Mouse (Mus musculus) CH12.LX (cell line): ENCODE results near the gene Hvcn1. TPM values are rescaled to one million over a fixed set of nuclear protein-coding genes. Genes with fewer than 3 reads are reported as not detected.

Experiments used
- DNase-seq: peaks from one replicate; pipeline ENCODE4 v3.0.0-alpha.2; 2013; ENCODE audit errors: extremely low read depth
- H3K27ac ChIP-seq: 2 replicates; pipeline ENCODE4 v1.5.1; 2012; ENCODE audit warnings: low read depth, mild to moderate bottlenecking, control low read depth, moderate library complexity; ENCODE audit not compliant: insufficient read depth
- H3K27me3 ChIP-seq: replicated peaks from 2 replicates; pipeline ENCODE3; 2012; ENCODE audit warnings: inconsistent platforms
- H3K36me3 ChIP-seq, 2 experiments: replicated peaks in 1 of 2; 2 replicates each; pipeline versions ENCODE3 to v1.6.1; 2012; ENCODE audit warnings: inconsistent platforms in 1 of 2, low read length in 1 of 2, mild to moderate bottlenecking in 1 of 2, mixed read lengths in 1 of 2, moderate library complexity in 1 of 2; ENCODE audit not compliant: control insufficient read depth in 1 of 2, insufficient read depth in 1 of 2
- H3K4me1 ChIP-seq, 2 experiments: 2 replicates each; pipeline ENCODE4 v1.6.1; 2012; ENCODE audit warnings: inconsistent platforms in 1 of 2, moderate library complexity in 1 of 2; ENCODE audit not compliant: insufficient read depth in 2 of 2, control insufficient read depth in 1 of 2
- H3K4me2 ChIP-seq: 2 replicates; pipeline ENCODE4 v1.6.1; 2012; ENCODE audit warnings: low read depth, mild to moderate bottlenecking, control low read depth; ENCODE audit not compliant: poor library complexity, insufficient read depth, severe bottlenecking
- H3K4me3 ChIP-seq, 3 experiments: fragments of 150-350 bp in 1 of 3; sonication (generic) in 1 of 3; replicated peaks in 1 of 3; 2 replicates each; pipeline versions ENCODE3 to v1.5.1; 2011 to 2012; ENCODE audit warnings: low read depth in 2 of 3, low read length in 2 of 3, mild to moderate bottlenecking in 2 of 3, moderate library complexity in 2 of 3, control low read depth in 1 of 3, improper control_type of control experiment in 1 of 3, inconsistent platforms in 1 of 3, mixed read lengths in 1 of 3; ENCODE audit not compliant: poor library complexity in 1 of 3
- H3K79me2 ChIP-seq: replicated peaks from 2 replicates; pipeline ENCODE4 v1.6.1; 2012; ENCODE audit warnings: mild to moderate bottlenecking, moderate library complexity; ENCODE audit not compliant: control insufficient read depth, poor library complexity, insufficient read depth, severe bottlenecking; ENCODE audit errors: extremely low read depth
- H3K9ac ChIP-seq: 2 replicates; pipeline ENCODE4 v1.6.1; 2012; ENCODE audit warnings: low read depth, mild to moderate bottlenecking, control low read depth, moderate library complexity; ENCODE audit not compliant: insufficient read depth
- H3K9me3 ChIP-seq: replicated peaks from 2 replicates; pipeline ENCODE3; 2012; ENCODE audit warnings: low read length, inconsistent platforms, mixed read lengths
- BHLHE40 ChIP-seq: IDR thresholded peaks from 2 replicates; pipeline ENCODE4 v1.6.1; 2011; ENCODE audit warnings: mild to moderate bottlenecking, low read depth, low read length, improper control_type of control experiment
- CHD1 ChIP-seq: IDR thresholded peaks from 2 replicates; pipeline ENCODE4 v1.6.1; 2012; ENCODE audit warnings: low read depth, low read length, improper control_type of control experiment, inconsistent platforms
- CHD2 ChIP-seq: IDR thresholded peaks from 2 replicates; pipeline ENCODE4 v1.6.1; 2011; ENCODE audit warnings: low read length, improper control_type of control experiment
- E2F4 ChIP-seq: IDR thresholded peaks from 2 replicates; pipeline ENCODE4 v1.6.1; 2011; ENCODE audit warnings: low read depth, low read length, improper control_type of control experiment; ENCODE audit not compliant: insufficient replicate concordance
- ELF1 ChIP-seq: IDR thresholded peaks from 2 replicates; pipeline ENCODE4 v1.6.1; 2014; ENCODE audit warnings: low read depth, mild to moderate bottlenecking, inconsistent platforms, low read length, improper control_type of control experiment
- GABPA ChIP-seq: IDR thresholded peaks from 2 replicates; pipeline ENCODE4 v1.6.1; 2012; ENCODE audit warnings: low read depth, low read length, improper control_type of control experiment, inconsistent platforms; ENCODE audit not compliant: insufficient replicate concordance
- HCFC1 ChIP-seq: IDR thresholded peaks from 2 replicates; pipeline ENCODE4 v1.6.1; 2012; ENCODE audit warnings: low read depth, mild to moderate bottlenecking, inconsistent platforms, low read length, improper control_type of control experiment
- IRF4 ChIP-seq: IDR thresholded peaks from 2 replicates; pipeline ENCODE4 v1.6.1; 2014; ENCODE audit warnings: low read depth, mild to moderate bottlenecking, inconsistent platforms, low read length, improper control_type of control experiment
- JUN ChIP-seq: IDR thresholded peaks from 2 replicates; pipeline ENCODE4 v1.6.1; 2011; ENCODE audit warnings: low read depth, mild to moderate bottlenecking, low read length, improper control_type of control experiment, moderate library complexity; ENCODE audit not compliant: insufficient read depth
- JUND ChIP-seq: conservative IDR thresholded peaks from 2 replicates; pipeline ENCODE4 v1.6.1; 2011; ENCODE audit warnings: low read depth, low read length, improper control_type of control experiment
- MAFK ChIP-seq: IDR thresholded peaks from 2 replicates; pipeline ENCODE4 v1.6.1; 2011; ENCODE audit warnings: low read length, improper control_type of control experiment; ENCODE audit not compliant: insufficient replicate concordance
- MAZ ChIP-seq: IDR thresholded peaks from 2 replicates; pipeline ENCODE4 v1.6.1; 2012; ENCODE audit warnings: low read depth, mild to moderate bottlenecking, inconsistent platforms, low read length, improper control_type of control experiment, moderate library complexity
- MXI1 ChIP-seq: IDR thresholded peaks from 2 replicates; pipeline ENCODE4 v1.6.1; 2011; ENCODE audit warnings: mild to moderate bottlenecking, low read depth, low read length, improper control_type of control experiment
- PAX5 ChIP-seq: IDR thresholded peaks from 2 replicates; pipeline ENCODE4 v1.6.1; 2012; ENCODE audit warnings: low read length, inconsistent platforms, mixed read lengths
- POLR2A ChIP-seq: IDR thresholded peaks from 2 replicates; pipeline ENCODE4 v1.6.1; 2011; ENCODE audit warnings: low read depth, mild to moderate bottlenecking, improper control_type of control experiment, low read length
- POLR2AphosphoS2 ChIP-seq: IDR thresholded peaks from 2 replicates; pipeline ENCODE4 v1.6.1; 2011; ENCODE audit warnings: low read depth, low read length, improper control_type of control experiment
- RCOR1 ChIP-seq: conservative IDR thresholded peaks from 2 replicates; pipeline ENCODE4 v1.6.1; 2012; ENCODE audit warnings: low read depth, mild to moderate bottlenecking, inconsistent platforms, low read length, improper control_type of control experiment
- SMC3 ChIP-seq: IDR thresholded peaks from 2 replicates; pipeline ENCODE4 v1.6.1; 2011; ENCODE audit warnings: low read depth, low read length, improper control_type of control experiment
- TCF12 ChIP-seq: IDR thresholded peaks from 2 replicates; pipeline ENCODE4 v1.6.1; 2014; ENCODE audit warnings: low read depth, mild to moderate bottlenecking, inconsistent platforms, low read length, improper control_type of control experiment
- ZMIZ1 ChIP-seq: IDR thresholded peaks from 2 replicates; pipeline ENCODE4 v1.6.1; 2012; ENCODE audit warnings: low read depth, mild to moderate bottlenecking, inconsistent platforms, low read length, improper control_type of control experiment
- ZNF384 ChIP-seq: IDR thresholded peaks from 2 replicates; pipeline ENCODE4 v1.6.1; 2012; ENCODE audit warnings: low read depth, low read length, improper control_type of control experiment, inconsistent platforms
- dilution Hi-C: fragments of 300-500 bp; cut with MboI; formaldehyde crosslinking; loops from 2 replicates; pipeline ENCODE4 v1.14.3; 2020; ENCODE audit warnings: low sequenced_read_pairs; ENCODE audit not compliant: extremely low pct_unique_long_range_greater_than_20kb, extremely low pct_ligation_motif_present
- in situ Hi-C: fragments of 300-500 bp; cut with MboI; formaldehyde crosslinking; loops from 3 replicates; pipeline ENCODE4 v1.14.3; 2019; ENCODE audit warnings: low sequenced_read_pairs, low pct_ligation_motif_present, low pct_unique_long_range_greater_than_20kb, mixed read lengths
- polyA plus RNA-seq: library from polyadenylated mRNA; unstranded; fragments of >175 nt; gene quantifications from 2 replicates; pipeline ENCODE4 v1.2.1, GENCODE M21; 2012; ENCODE audit warnings: low read depth; ENCODE audit not compliant: insufficient read length
- total RNA-seq, 2 experiments: library from RNA; depleted of rRNA; stranded (reverse); fragments of 300-350 nt in 1 of 2; fragments of >200 nt in 1 of 2; gene quantifications; 2 replicates each; pipeline ENCODE4 v1.2.3; 2012 to 2014

Gene Hvcn1
- total and polyA plus RNA-seq, 3 experiments = 143 to 159 (median 156) TPM

GRCm38 (mm10) chr5:122263933-122264905 lies 57.6 kb downstream of the Hvcn1 start, which contains the start of gene Tctn1:
Tctn1 (minus strand) TSS chr5:122264460.
- in situ Hi-C loops = loop anchor here (25.0 kb wide), 1 partner anchor 127 kb away; the partner anchor contains the start of gene Ccdc63
- no peaks in the 10 kb centered on the region for H3K27me3 ChIP-seq
- peak within 1 kb of the TSS; percentile 31; the same call in 1 of the 2 replicates for H3K27ac ChIP-seq
- H3K4me1 ChIP-seq = peaks cover 9 to 54% of the 10 kb centered on the region in 2 experiments
- peak; percentile 95 for DNase-seq
- peak within 1 kb of the TSS; percentile 94 for H3K4me2 ChIP-seq
- H3K79me2 ChIP-seq = no peaks in the 10 kb centered on the region
- peak within 1 kb of the TSS; percentile 85 for H3K9ac ChIP-seq
- TF ChIP-seq MAFK = no peak
- peak; percentile 96 for TF ChIP-seq MXI1
- TF ChIP-seq POLR2AphosphoS2 = no peak
- TF ChIP-seq E2F4 = no peak
- no peak for TF ChIP-seq GABPA
- no peak for TF ChIP-seq CHD1
- peak; percentile 68 for TF ChIP-seq HCFC1
- no peak for TF ChIP-seq SMC3
- 0 out of 2 replicates have a peak, but pooled peaks have one; percentile 21 for TF ChIP-seq TCF12
- TF ChIP-seq ZMIZ1 = no peak
- peak; percentile 61; the same call in 1 of the 2 replicates for TF ChIP-seq POLR2A
- peak; percentile 78 for TF ChIP-seq ELF1
- no peak for TF ChIP-seq JUN
- no peak for TF ChIP-seq PAX5
- no peak for TF ChIP-seq JUND
- TF ChIP-seq CHD2 = no peak
- no peak for TF ChIP-seq IRF4
- no peak for TF ChIP-seq RCOR1
- peak; percentile 68 for TF ChIP-seq ZNF384
- no peak for TF ChIP-seq BHLHE40
- peak; percentile 24; the same call in 1 of the 2 replicates for TF ChIP-seq MAZ
- dilution Hi-C loops = no loop called here
- peak within 1 kb of the TSS; percentile 79 to 87 (median 84) for H3K4me3 ChIP-seq
- H3K36me3 ChIP-seq = peaks cover 9 to 15% of the 10 kb centered on the region in 2 experiments
- no peaks in the 10 kb centered on the region for H3K9me3 ChIP-seq
